Mouse (Mus musculus): ENCODE measurements around the gene Man2a2. TPM values are rescaled to one million over a fixed set of nuclear protein-coding genes. Genes with fewer than 3 reads are reported as not detected.

Man2a2 gene
- polyA plus RNA-seq, 1 experiment from 2014 or later = 31.0 TPM

- WGBS = 93% methylated on average over 3 of the region's 3 CpGs
- H3K9me3 ChIP-seq = no peaks in the 10 kb centered on the region
- no peak overlapping the region for H3K9ac ChIP-seq
- H3K27ac ChIP-seq = no peak overlapping the region
- peaks cover 8% of the 10 kb centered on the region for H3K27me3 ChIP-seq
- H3K4me2 ChIP-seq (replicated peaks) = no peak overlapping the region
- ATAC-seq (ENCODE audit: insufficient number of reproducible peaks, insufficient read depth, low FRiP score, low TSS enrichment) = no peak
- H3K36me3 ChIP-seq = no peaks in the 10 kb centered on the region
- H3K4me1 ChIP-seq = peaks cover 15% of the 10 kb centered on the region
- H3K4me3 ChIP-seq = no peak overlapping the region
Measured at GRCm38 (mm10) chr7:80406186-80406585, 35.0 kb upstream of the Man2a2 start.

GRCm38 (mm10) chr7:80405188-80405695 lies 34.1 kb upstream of the Man2a2 start, which contains the start of gene Furin:
Gene Furin, minus strand, starts transcription at chr7:80405436.
- Histone ChIP-seq H3K27me3 (peaks cover 8% of the 10 kb centered on the region), H3K9me3 (no peaks in the 10 kb centered on the region), H3K4me3 (no peak within 1 kb of the TSS), H3K27ac (no peak within 1 kb of the TSS), H3K4me1 (peaks cover 24% of the 10 kb centered on the region), H3K9ac (no peak within 1 kb of the TSS), H3K4me2 (replicated peaks) (no peak within 1 kb of the TSS), H3K36me3 (no peaks in the 10 kb centered on the region)
- 77% methylated on average over 9 of the region's 9 CpGs for WGBS
- ATAC-seq (ENCODE audit: insufficient number of reproducible peaks, insufficient read depth, low FRiP score, low TSS enrichment) = no peak

- Histone ChIP-seq H3K4me2 (replicated peaks) (no peak overlapping the region), H3K4me1 (peaks cover 29% of the 10 kb centered on the region), H3K9ac (no peak overlapping the region), H3K9me3 (no peaks in the 10 kb centered on the region), H3K27ac (no peak overlapping the region), H3K36me3 (no peaks in the 10 kb centered on the region), H3K4me3 (no peak overlapping the region), H3K27me3 (peaks cover 8% of the 10 kb centered on the region)
- WGBS = 50% methylated on average over 7 of the region's 7 CpGs
- no peak for ATAC-seq (ENCODE audit: insufficient number of reproducible peaks, insufficient read depth, low FRiP score, low TSS enrichment)
Measured at GRCm38 (mm10) chr7:80404101-80404894, 33.1 kb upstream of the Man2a2 start.

GRCm38 (mm10) chr7:80403551-80403950 lies 32.4 kb upstream of the Man2a2 start:
- H3K27ac ChIP-seq = no peak overlapping the region
- H3K36me3 ChIP-seq = no peaks in the 10 kb centered on the region
- H3K4me1 ChIP-seq = peaks cover 29% of the 10 kb centered on the region
- no peak for ATAC-seq (ENCODE audit: insufficient number of reproducible peaks, insufficient read depth, low FRiP score, low TSS enrichment)
- 56% methylated on average over 9 of the region's 9 CpGs for WGBS
- H3K9ac ChIP-seq = no peak overlapping the region
- H3K4me3 ChIP-seq = no peak overlapping the region
- peaks cover 8% of the 10 kb centered on the region for H3K27me3 ChIP-seq
- H3K4me2 ChIP-seq (replicated peaks) = peak overlapping the region; percentile 71
- H3K9me3 ChIP-seq = no peaks in the 10 kb centered on the region

GRCm38 (mm10) chr7:80402651-80403321 lies 31.6 kb upstream of the Man2a2 start:
- peaks cover 29% of the 10 kb centered on the region for H3K4me1 ChIP-seq
- H3K4me3 ChIP-seq = peak overlapping the region; percentile 93
- ATAC-seq (ENCODE audit: insufficient number of reproducible peaks, insufficient read depth, low FRiP score, low TSS enrichment) = 0 out of 2 replicates have a peak, but pooled peaks have one; percentile 31
- H3K9ac ChIP-seq = peak overlapping the region; percentile 96
- peak overlapping the region; percentile 84 for H3K27ac ChIP-seq
- peak overlapping the region; percentile 95 for H3K4me2 ChIP-seq (replicated peaks)
- peaks cover 4% of the 10 kb centered on the region; the same call in 1 of the 2 replicates for H3K36me3 ChIP-seq
- no peaks in the 10 kb centered on the region for H3K9me3 ChIP-seq
- H3K27me3 ChIP-seq = peaks cover 8% of the 10 kb centered on the region
- under 1% methylated on average over 51 of the region's 92 CpGs for WGBS

GRCm38 (mm10) chr7:80401860-80402641 lies 30.9 kb upstream of the Man2a2 start:
- H3K27me3 ChIP-seq = peaks cover 8% of the 10 kb centered on the region
- WGBS = under 1% methylated on average over 81 of the region's 102 CpGs
- peaks cover 11% of the 10 kb centered on the region for H3K36me3 ChIP-seq
- H3K9ac ChIP-seq = peak overlapping the region; percentile 96
- peaks cover 26% of the 10 kb centered on the region for H3K4me1 ChIP-seq
- peak overlapping the region; percentile 81 for H3K27ac ChIP-seq
- ATAC-seq (ENCODE audit: insufficient number of reproducible peaks, insufficient read depth, low FRiP score, low TSS enrichment) = 0 out of 2 replicates have a peak, but pooled peaks have one; percentile 58
- no peaks in the 10 kb centered on the region for H3K9me3 ChIP-seq
- H3K4me3 ChIP-seq = peak overlapping the region; percentile 93
- peak overlapping the region; percentile 95 for H3K4me2 ChIP-seq (replicated peaks)

- Histone ChIP-seq H3K4me2 (replicated peaks) (peak overlapping the region; percentile 95), H3K36me3 (peaks cover 18% of the 10 kb centered on the region), H3K4me1 (peaks cover 25% of the 10 kb centered on the region), H3K27me3 (peaks cover 8% of the 10 kb centered on the region), H3K9ac (peak overlapping the region; percentile 96), H3K4me3 (peak overlapping the region; percentile 93), H3K9me3 (no peaks in the 10 kb centered on the region), H3K27ac (peak overlapping the region; percentile 81)
- 16% methylated on average over 5 of the region's 5 CpGs for WGBS
- no peak for ATAC-seq (ENCODE audit: insufficient number of reproducible peaks, insufficient read depth, low FRiP score, low TSS enrichment)
Measured at GRCm38 (mm10) chr7:80401041-80401859, 30.1 kb upstream of the Man2a2 start.

GRCm38 (mm10) chr7:80400571-80400970 lies 29.4 kb upstream of the Man2a2 start:
- Histone ChIP-seq H3K4me1 (peaks cover 25% of the 10 kb centered on the region), H3K9me3 (no peaks in the 10 kb centered on the region), H3K27ac (no peak overlapping the region; the same call in 1 of the 2 replicates), H3K9ac (no peak overlapping the region), H3K4me2 (replicated peaks) (peak overlapping the region; percentile 95), H3K36me3 (peaks cover 23% of the 10 kb centered on the region), H3K27me3 (peaks cover 5% of the 10 kb centered on the region; the same call in 1 of the 2 replicates), H3K4me3 (peak overlapping the region; percentile 93; the same call in 1 of the 2 replicates)
- ATAC-seq (ENCODE audit: insufficient number of reproducible peaks, insufficient read depth, low FRiP score, low TSS enrichment) = no peak
- 70% methylated on average over 6 of the region's 6 CpGs for WGBS

- Histone ChIP-seq H3K36me3 (peaks cover 28% of the 10 kb centered on the region), H3K27ac (no peak overlapping the region; the same call in 1 of the 2 replicates), H3K9ac (no peak overlapping the region), H3K9me3 (no peaks in the 10 kb centered on the region), H3K4me3 (no peak overlapping the region), H3K4me2 (replicated peaks) (peak overlapping the region; percentile 95; the same call in 1 of the 2 replicates), H3K27me3 (peaks cover 4% of the 10 kb centered on the region; the same call in 1 of the 2 replicates), H3K4me1 (peaks cover 25% of the 10 kb centered on the region)
- ATAC-seq (ENCODE audit: insufficient number of reproducible peaks, insufficient read depth, low FRiP score, low TSS enrichment) = no peak
- 45% methylated on average over 5 of the region's 5 CpGs for WGBS
Measured at GRCm38 (mm10) chr7:80400099-80400498, 28.9 kb upstream of the Man2a2 start.

GRCm38 (mm10) chr7:80398654-80399444 lies 27.7 kb upstream of the Man2a2 start:
- Histone ChIP-seq H3K27ac (no peak overlapping the region), H3K4me3 (no peak overlapping the region), H3K9ac (no peak overlapping the region), H3K9me3 (no peaks in the 10 kb centered on the region), H3K27me3 (no peaks in the 10 kb centered on the region), H3K4me2 (replicated peaks) (no peak overlapping the region), H3K36me3 (peaks cover 36% of the 10 kb centered on the region), H3K4me1 (peaks cover 22% of the 10 kb centered on the region)
- 77% methylated on average over 9 of the region's 9 CpGs for WGBS
- no peak for ATAC-seq (ENCODE audit: insufficient number of reproducible peaks, insufficient read depth, low FRiP score, low TSS enrichment)
